Mouse (Mus musculus) embryonic stem cell, embryonic (primary cell): ENCODE measurements around the gene Gm42957.

Experiments
- CTCF ChIA-PET, 4 experiments: fragments of 300-600 bp in 2 of 4; fragments of 350-600 bp in 2 of 4; sonication (Branson Sonifier 250); formaldehyde crosslinking; loops; one replicate each; lab custom pipeline; 2022; ENCODE audit warnings: inconsistent platforms in 2 of 4; lab: Charles Lee
- POLR2A ChIA-PET, 4 experiments: fragments of 300-600 bp in 2 of 4; fragments of 350-600 bp in 2 of 4; sonication (Branson Sonifier 250); formaldehyde crosslinking; loops; one replicate each; lab custom pipeline; 2022; ENCODE audit warnings: antibody characterized with exemption in 4 of 4, inconsistent platforms in 1 of 4; lab: Charles Lee

Gene Gm42957

GRCm38 (mm10) chr3:96634928-96635879 is at the start of gene Gm42957, which contains the start of gene Pex11b:
Gene Gm42957 (plus strand): TSS chr3:96635474.
Gene Pex11b (plus strand): TSS chr3:96635376.
- CTCF ChIA-PET = interaction anchor here in 2 of 4 experiments (0.6 to 1.0 kb wide), 2 partner anchors 41 to 111 kb away, joined by 3 read pairs; partner anchors contain the start of gene Polr3gl (in 1 of the 2)
- POLR2A ChIA-PET = interaction anchor here (0.5 to 3.9 kb wide), 21 partner anchors 10 to 181 kb away, joined by 3 to 16 read pairs (median 4); partner anchors contain the start of genes Gm16253 (in 3 of the 4), Ankrd34a (in 1 of the 4), Ankrd35 (in 1 of the 4) and Itga10 (in 1 of the 4)

- CTCF ChIA-PET = interaction anchor here in 3 of 4 experiments (0.6 to 2.1 kb wide), 4 partner anchors 10 to 678 kb away, joined by 3 to 7 read pairs (median 3); no protein-coding TSS in a partner anchor
- POLR2A ChIA-PET = interaction anchor here (0.6 to 2.9 kb wide), 15 partner anchors 9 to 711 kb away, joined by 3 to 11 read pairs (median 4); partner anchors contain the start of genes Gm16253 (in 4 of the 4), Lix1l (in 2 of the 4) and Rbm8a (in 2 of the 4)
Measured at GRCm38 (mm10) chr3:96590657-96591056, 44.6 kb upstream of the Gm42957 start.

GRCm38 (mm10) chr3:96593374-96593773 is 41.9 kb upstream of the Gm42957 start:
- CTCF ChIA-PET = interaction anchor here (0.6 to 3.5 kb wide), 45 partner anchors 7 to 1333 kb away, joined by 3 to 37 read pairs (median 4); partner anchors contain the start of genes Itga10 (in 3 of the 4), Gm16253 (in 2 of the 4), Pias3 (in 2 of the 4) and Gm42957 (in 1 of the 4)
- POLR2A ChIA-PET = interaction anchor here (0.5 to 3.0 kb wide), 70 partner anchors 8 to 641 kb away, joined by 3 to 52 read pairs (median 5); partner anchors contain the start of genes Gm16253 (in 4 of the 4), Rbm8a (in 3 of the 4), Txnip (in 3 of the 4) and Ankrd35 (in 1 of the 4)

- ChIA-PET CTCF (interaction anchor here (0.5 to 3.5 kb wide), 60 partner anchors 8 to 1333 kb away, joined by 3 to 37 read pairs (median 4); partner anchors contain the start of genes Itga10 (in 3 of the 4), Gm16253 (in 2 of the 4), Pias3 (in 2 of the 4) and Gm42957 (in 1 of the 4)), POLR2A (interaction anchor here (0.5 to 3.0 kb wide), 81 partner anchors 8 to 641 kb away, joined by 3 to 52 read pairs (median 4); partner anchors contain the start of genes Gm16253 (in 4 of the 4), Rbm8a (in 3 of the 4), Txnip (in 3 of the 4) and Ankrd35 (in 1 of the 4))
Measured at GRCm38 (mm10) chr3:96593790-96594560, 41.3 kb upstream of the Gm42957 start, which contains the start of gene Polr3gl. Gene Polr3gl (minus strand): TSS chr3:96594181.

- ChIA-PET POLR2A (interaction anchor here (0.9 to 3.0 kb wide), 32 partner anchors 10 to 333 kb away, joined by 3 to 52 read pairs (median 7); partner anchors contain the start of genes Gm16253 (in 3 of the 4), Rbm8a (in 3 of the 4), Txnip (in 3 of the 4) and Ankrd35 (in 1 of the 4)), CTCF (interaction anchor here (0.5 to 3.5 kb wide), 17 partner anchors 9 to 529 kb away, joined by 3 to 37 read pairs (median 5); partner anchors contain the start of genes Gm16253 (in 1 of the 4) and Pias3 (in 1 of the 4))
Measured at GRCm38 (mm10) chr3:96594851-96595250, 40.4 kb upstream of the Gm42957 start.

- CTCF ChIA-PET = interaction anchor here in 1 of 4 experiments (1.1 to 1.9 kb wide), 3 partner anchors 16 to 68 kb away, joined by 3 to 6 read pairs (median 3); no protein-coding TSS in a partner anchor
- POLR2A ChIA-PET = interaction anchor here in 3 of 4 experiments (0.7 to 3.0 kb wide), 10 partner anchors 18 to 326 kb away, joined by 3 to 16 read pairs (median 6); partner anchors contain the start of genes Rbm8a (in 3 of the 3), Txnip (in 3 of the 3), Gm16253 (in 2 of the 3) and Hist2h2bb (in 1 of the 3)
Measured at GRCm38 (mm10) chr3:96595661-96596060, 39.6 kb upstream of the Gm42957 start.

- ChIA-PET CTCF (interaction anchor here in 2 of 4 experiments (1.1 to 1.9 kb wide), 5 partner anchors 16 to 112 kb away, joined by 3 to 6 read pairs (median 3); partner anchors contain the start of gene Nudt17 (in 1 of the 2)), POLR2A (interaction anchor here in 3 of 4 experiments (0.7 to 3.0 kb wide), 14 partner anchors 9 to 327 kb away, joined by 3 to 16 read pairs (median 6); partner anchors contain the start of genes Rbm8a (in 3 of the 3), Txnip (in 3 of the 3), Gm16253 (in 1 of the 3) and Gm42957 (in 1 of the 3))
Measured at GRCm38 (mm10) chr3:96596228-96596707, 39.0 kb upstream of the Gm42957 start, which contains the start of gene Ankrd34a. Gene Ankrd34a (plus strand): TSS chr3:96596636.

- CTCF ChIA-PET = interaction anchor here (0.5 to 1.9 kb wide), 9 partner anchors 17 to 631 kb away, joined by 3 to 10 read pairs (median 3); partner anchors contain the start of gene Nudt17 (in 1 of the 4)
Measured at GRCm38 (mm10) chr3:96596855-96597254, 38.4 kb upstream of the Gm42957 start.

GRCm38 (mm10) chr3:96597435-96597891 is 37.8 kb upstream of the Gm42957 start:
- POLR2A ChIA-PET = interaction anchor here in 3 of 4 experiments (0.6 to 2.5 kb wide), 17 partner anchors 9 to 211 kb away, joined by 3 to 12 read pairs (median 4); partner anchors contain the start of genes Gm16253 (in 2 of the 3), Rbm8a (in 2 of the 3), Gm42957 (in 1 of the 3) and Pex11b (in 1 of the 3)
- CTCF ChIA-PET = interaction anchor here (0.5 to 1.9 kb wide), 7 partner anchors 18 to 631 kb away, joined by 3 to 10 read pairs (median 4); no protein-coding TSS in a partner anchor

More at GRCm38 (mm10) chr3:96596855-96597254, 38.4 kb upstream of the Gm42957 start:
- POLR2A ChIA-PET = interaction anchor here in 3 of 4 experiments (0.6 to 2.5 kb wide), 19 partner anchors 9 to 327 kb away, joined by 3 to 12 read pairs (median 4); partner anchors contain the start of genes Gm16253 (in 2 of the 3), Rbm8a (in 2 of the 3), Gm42957 (in 1 of the 3) and Hist2h2bb (in 1 of the 3)

GRCm38 (mm10) chr3:96598156-96599068 is 36.9 kb upstream of the Gm42957 start:
- CTCF ChIA-PET = interaction anchor here in 1 of 4 experiments (0.6 to 0.7 kb wide), 2 partner anchors 19 to 210 kb away, joined by 3 to 4 read pairs; no protein-coding TSS in a partner anchor
- POLR2A ChIA-PET = interaction anchor here in 3 of 4 experiments (0.5 to 3.0 kb wide), 6 partner anchors 11 to 1006 kb away, joined by 3 to 13 read pairs (median 6); partner anchors contain the start of genes Rbm8a (in 1 of the 3) and Txnip (in 1 of the 3)

GRCm38 (mm10) chr3:96599069-96599393 is 36.2 kb upstream of the Gm42957 start:
- CTCF ChIA-PET = interaction anchor here in 2 of 4 experiments (0.6 to 0.7 kb wide), 4 partner anchors 19 to 209 kb away, joined by 3 to 6 read pairs (median 4); no protein-coding TSS in a partner anchor
- POLR2A ChIA-PET = interaction anchor here in 3 of 4 experiments (0.5 to 3.0 kb wide), 8 partner anchors 17 to 1006 kb away, joined by 3 to 27 read pairs (median 4); partner anchors contain the start of genes Rbm8a (in 2 of the 3) and Txnip (in 1 of the 3)

GRCm38 (mm10) chr3:96599411-96599810 is 35.9 kb upstream of the Gm42957 start:
- CTCF ChIA-PET = interaction anchor here in 2 of 4 experiments (0.6 to 0.7 kb wide), 3 partner anchors 31 to 209 kb away, joined by 3 to 6 read pairs (median 4); no protein-coding TSS in a partner anchor
- POLR2A ChIA-PET = interaction anchor here in 3 of 4 experiments (0.6 to 3.0 kb wide), 9 partner anchors 17 to 106 kb away, joined by 3 to 27 read pairs (median 5); partner anchors contain the start of genes Rbm8a (in 3 of the 3) and Txnip (in 1 of the 3)

GRCm38 (mm10) chr3:96600639-96601250 is 34.5 kb upstream of the Gm42957 start, which contains the start of gene Lix1l:
Gene Lix1l (plus strand): TSS chr3:96601149.
- POLR2A ChIA-PET = interaction anchor here (0.5 to 3.0 kb wide), 52 partner anchors 9 to 338 kb away, joined by 3 to 57 read pairs (median 4); partner anchors contain the start of genes Rbm8a (in 3 of the 4), Txnip (in 3 of the 4), Gm16253 (in 2 of the 4) and Hist2h2bb (in 2 of the 4)
- CTCF ChIA-PET = interaction anchor here in 3 of 4 experiments (0.6 to 1.7 kb wide), 20 partner anchors 8 to 173 kb away, joined by 3 to 11 read pairs (median 4); partner anchors contain the start of genes Gm16253 (in 1 of the 3), Itga10 (in 1 of the 3) and Rbm8a (in 1 of the 3)
